Mouse (Mus musculus) olfactory bulb, adult 2 months (tissue): ENCODE measurements at regions not wholly inside any gene's neighbourhood (a gene's known extent, or its start where the extent isn't known, plus 50 kb on each side); places are given as distances from the start of the nearest gene placed in this dataset.

Experiments
- CTCF ChIP-seq: fragments of 200-500 bp; IDR thresholded peaks from 2 replicates; pipeline ENCODE4 v1.5.1; 2012; ENCODE audit warnings: low read depth, mild to moderate bottlenecking, low read length, moderate library complexity; ENCODE audit not compliant: insufficient read depth
- POLR2A ChIP-seq: fragments of 200-500 bp; IDR thresholded peaks from 2 replicates; pipeline ENCODE4 v1.6.1; 2012; ENCODE audit warnings: mild to moderate bottlenecking, low read depth, low read length, moderate library complexity; ENCODE audit not compliant: insufficient read depth

DNA sequence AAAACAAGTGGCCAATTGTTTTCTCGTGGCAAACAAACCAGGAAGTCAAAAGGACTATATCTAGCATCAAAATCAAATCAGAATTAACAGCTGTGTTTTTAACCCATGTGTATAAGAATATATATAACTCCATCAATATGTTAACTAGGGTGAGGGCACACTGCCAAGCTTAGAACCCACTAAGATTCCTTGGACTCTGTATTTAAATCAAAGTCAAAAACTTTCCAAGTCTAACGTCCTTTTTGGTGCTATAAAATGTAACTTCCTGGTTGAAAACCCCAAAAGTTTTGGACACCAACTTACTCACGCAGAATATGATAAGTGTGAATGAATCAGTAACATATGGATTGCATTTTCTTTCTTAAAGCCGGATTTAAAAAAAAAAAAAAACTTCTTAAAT, 647.9 kb upstream of the Cited2 start:
- TF ChIP-seq CTCF = no peak
- no peak for TF ChIP-seq POLR2A
